Mouse (Mus musculus): ENCODE results near the gene Fbxl8. TPM values are rescaled to one million over a fixed set of nuclear protein-coding genes. Genes with fewer than 3 reads are reported as not detected.

Fbxl8 gene
- polyA plus RNA-seq (2015; fragmentation: Illumina TruSeq; extraction: RNeasy Lipid Tissue Mini Kit (QIAGEN cat#74804); ENCODE audit: low read depth, low replicate concordance), result 0.62 TPM

DNA sequence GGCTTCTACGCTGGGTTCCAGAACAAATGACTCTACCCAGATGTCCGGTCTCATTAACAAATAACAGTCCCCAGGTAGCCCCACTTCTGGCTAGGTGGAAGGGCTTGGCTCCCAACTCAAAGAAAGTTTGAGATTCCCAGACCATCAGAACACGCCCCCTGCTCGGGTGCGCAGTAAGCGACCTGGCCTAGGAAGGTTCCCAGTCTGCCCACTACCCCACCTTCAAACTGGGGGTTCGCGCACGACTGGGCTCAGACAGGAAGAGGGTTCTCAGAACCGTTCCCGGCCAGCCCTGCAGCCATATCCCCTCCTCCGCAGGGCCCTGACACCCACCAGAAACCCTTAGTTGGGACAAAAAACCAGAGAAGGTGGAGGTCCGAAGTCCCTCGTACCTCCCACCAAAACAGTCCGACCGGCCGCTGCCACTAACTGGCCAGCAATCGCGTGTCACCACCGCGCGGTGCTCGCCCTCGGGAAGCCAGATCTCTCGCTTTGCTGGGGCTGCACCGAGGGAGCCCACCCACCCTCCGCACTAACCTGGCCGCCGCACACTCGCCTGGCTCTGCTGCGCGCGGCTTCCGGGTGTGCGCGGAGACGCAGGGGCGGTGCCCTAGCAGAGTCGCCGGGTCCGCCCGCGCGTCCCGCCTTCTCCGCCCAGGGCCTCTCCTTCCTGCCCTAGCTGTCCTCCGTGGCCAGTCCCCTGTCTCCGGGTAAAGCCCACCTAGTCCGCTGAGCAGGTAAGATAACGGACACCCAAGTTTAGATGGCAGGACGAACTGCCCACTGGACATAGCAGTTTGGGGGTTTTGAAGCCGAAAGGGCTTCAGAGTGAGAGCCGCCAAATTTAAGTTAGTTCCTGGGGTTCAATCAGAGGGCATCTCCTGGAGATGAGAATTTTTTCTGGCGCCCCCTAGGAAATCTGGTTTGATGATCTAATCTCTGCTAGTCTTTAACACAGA lies at the start of gene Fbxl8, which contains the start of gene Tradd:
Gene Fbxl8 (plus strand): TSS at position 625 of the 959 bp plus-strand sequence.
Gene Tradd (minus strand): TSS at position 586 of the 959 bp plus-strand sequence.

DNA sequence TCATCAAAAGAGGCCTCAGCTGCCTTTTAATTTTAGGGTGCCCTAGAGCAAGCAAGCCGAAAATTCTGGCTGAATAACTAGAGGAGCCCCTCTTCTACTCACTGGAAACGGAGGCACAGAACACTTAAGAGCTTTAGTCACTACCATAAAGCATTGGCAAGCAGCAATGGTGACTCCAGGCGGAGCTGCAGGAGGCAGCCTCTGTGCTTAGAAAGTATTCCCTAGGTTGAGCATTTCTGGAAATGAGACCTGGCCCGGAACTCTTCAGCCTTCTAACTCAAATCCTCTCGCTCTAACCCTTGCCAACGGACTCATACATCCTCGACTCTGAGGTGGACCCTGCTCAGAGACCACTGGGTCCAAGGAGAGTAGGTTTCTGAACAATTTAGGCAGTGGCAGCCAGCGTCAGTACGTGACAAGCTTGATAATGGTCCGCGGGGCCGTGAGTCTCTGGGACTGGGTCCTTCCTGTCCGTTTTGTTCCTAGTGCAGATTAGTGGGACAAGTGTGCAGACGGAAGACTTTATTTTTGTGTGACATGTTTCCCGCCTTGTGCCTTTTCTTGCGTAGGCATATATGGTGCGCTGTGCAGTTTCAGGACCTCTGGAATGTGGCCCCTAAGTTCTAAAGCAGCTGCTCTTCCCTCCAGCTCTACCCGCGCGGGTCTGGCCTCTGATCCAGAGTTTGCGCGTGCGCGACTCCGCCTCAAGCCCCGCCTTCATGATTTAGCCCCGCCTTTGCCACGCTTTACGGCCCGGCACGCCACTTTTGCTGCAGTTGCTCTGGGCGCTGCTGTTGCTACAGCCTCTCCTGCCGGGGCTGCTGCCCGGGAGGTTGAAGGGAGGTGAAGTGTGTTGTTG lies 39.8 kb upstream of the Fbxl8 start, which contains the start of gene D230025D16Rik:
Gene D230025D16Rik (plus strand): TSS at position 733 of the 859 bp plus-strand sequence.

DNA sequence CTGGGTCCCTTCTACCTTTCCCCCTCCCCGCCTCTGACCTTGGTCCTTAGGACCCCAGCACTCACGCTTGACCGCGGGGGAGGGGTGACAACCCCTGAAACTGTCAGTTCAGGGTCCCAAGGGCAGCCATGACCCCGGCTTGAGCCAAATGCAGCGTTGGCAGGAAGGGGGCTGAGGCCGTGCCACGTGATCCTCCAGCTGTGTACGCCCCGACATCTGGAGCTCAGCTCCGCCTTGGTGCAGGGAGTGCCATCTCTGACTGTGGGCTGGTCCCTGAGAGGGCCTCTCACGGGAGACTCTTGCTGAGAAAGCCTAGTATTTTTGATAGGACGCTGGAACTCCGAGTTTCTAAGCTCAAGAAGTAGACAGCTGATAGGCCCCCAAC lies 9.5 kb upstream of the Fbxl8 start, which contains the start of gene B3gnt9:
Gene B3gnt9 (minus strand): TSS at position 188 of the 385 bp plus-strand sequence.

DNA sequence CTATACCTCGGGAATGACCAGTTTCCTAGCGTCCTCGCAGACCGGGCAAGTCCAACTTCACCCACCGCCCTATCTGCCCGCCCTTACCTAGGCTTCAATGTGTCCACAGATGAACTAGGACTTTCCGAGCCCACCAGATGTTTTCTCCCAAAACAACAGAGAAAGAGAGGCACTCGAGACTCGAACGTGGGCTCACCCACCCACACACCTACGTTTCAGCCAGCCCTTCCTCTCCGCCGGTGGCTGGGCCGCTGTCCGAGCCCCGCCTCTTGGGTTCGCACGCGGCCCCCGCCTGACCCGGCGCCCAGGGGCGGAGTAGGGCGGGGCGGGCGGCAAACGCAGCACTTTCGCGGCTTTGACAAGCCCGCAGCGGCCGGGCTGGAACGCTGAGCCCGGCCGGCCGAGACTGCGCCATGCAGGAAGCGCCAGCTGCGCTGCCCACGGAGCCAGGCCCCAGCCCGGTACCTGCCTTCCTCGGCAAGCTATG lies 5.1 kb downstream of the Fbxl8 start, which contains the start of gene Hsf4:
Gene Hsf4 (plus strand): TSS at position 341 of the 487 bp plus-strand sequence.

DNA sequence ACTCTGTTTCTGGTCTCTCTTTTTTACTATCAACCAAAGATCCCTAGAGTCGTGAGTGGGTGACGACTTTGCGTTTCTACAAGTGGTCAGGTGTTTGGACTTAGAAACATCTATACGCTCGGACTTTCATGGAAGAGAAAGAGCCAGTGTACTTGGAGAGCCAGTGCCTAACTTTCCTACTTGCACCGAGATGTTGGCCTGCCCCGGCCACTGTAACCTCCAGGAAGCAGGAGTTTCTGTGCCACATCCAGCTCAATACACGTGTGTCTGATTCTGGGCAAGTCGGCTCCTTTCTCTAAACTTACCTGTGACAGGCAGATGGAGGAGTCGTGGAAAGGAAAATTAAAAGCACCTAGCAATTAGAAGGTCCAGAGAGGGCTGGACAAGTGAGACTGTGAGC lies 11.4 kb downstream of the Fbxl8 start, which contains the start of gene Nol3:
Gene Nol3 (plus strand): TSS at position 301 of the 400 bp plus-strand sequence.

DNA sequence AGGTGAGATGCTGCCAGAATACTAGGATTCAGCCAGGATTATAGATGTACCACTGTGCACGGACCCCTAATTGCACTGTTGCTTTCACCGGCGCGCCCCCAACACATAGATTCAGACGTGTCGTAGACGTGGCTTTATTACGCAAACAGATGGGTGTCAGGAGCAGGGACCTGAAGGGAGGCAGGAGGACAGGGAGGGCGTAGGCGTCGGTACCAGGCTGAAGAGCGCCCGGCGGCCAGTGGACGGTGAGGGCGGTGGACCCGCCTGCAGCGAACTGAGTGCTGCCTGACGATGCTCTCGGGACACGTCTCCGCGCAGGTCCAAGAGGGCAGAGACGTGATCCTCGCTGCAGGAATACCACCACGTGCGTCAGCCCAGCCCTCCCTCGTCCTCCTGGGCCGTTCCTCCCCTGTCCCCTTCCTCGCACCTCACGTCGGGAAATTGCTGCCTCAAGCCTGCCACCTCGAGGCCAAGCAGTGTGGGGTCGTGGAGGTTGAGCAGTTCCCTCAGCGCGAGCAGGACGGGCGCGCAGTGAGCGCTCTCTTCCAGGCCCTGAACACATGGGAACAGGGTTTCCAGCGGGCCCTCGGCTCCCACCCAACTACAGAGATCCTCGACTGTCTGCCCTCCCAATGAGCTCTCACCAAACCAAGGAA lies 25.5 kb downstream of the Fbxl8 start, which contains the start of gene 4931428F04Rik:
Gene 4931428F04Rik (minus strand): TSS at position 60 of the 656 bp plus-strand sequence.

DNA sequence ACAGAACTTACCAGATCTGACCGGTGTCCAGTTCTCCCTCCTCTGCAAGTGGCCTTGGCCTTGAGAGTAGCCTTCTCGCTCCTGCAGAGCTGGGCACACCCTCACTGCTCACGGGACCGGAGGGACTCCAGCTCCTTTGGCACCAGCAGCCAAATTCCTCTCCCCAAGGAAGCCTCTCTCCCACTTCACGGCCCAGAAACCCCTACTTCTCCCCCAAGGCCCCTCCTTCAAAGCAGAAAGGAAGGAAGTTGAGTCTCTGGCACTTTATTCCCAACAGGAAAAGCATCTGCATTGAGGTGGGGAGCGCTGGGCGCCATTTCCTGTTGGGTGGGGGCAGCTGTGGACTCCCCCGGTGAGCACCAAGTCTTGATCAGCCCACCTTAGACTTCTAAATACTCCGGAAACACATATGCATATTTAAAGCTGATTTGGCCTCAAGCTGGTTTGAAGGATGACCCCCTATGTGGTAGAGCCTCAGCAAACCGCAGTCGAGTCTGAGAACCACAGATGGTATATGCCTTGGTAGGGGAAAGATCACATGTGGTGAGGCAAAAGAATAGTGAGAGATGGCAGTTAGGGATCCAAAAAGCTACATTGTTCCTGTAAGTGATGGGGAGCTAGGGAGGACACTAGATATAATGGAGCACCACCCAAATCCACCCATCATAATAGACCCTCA lies 31.6 kb downstream of the Fbxl8 start, which contains the start of gene Exoc3l:
Gene Exoc3l (minus strand): TSS at position 207 of the 679 bp plus-strand sequence.

DNA sequence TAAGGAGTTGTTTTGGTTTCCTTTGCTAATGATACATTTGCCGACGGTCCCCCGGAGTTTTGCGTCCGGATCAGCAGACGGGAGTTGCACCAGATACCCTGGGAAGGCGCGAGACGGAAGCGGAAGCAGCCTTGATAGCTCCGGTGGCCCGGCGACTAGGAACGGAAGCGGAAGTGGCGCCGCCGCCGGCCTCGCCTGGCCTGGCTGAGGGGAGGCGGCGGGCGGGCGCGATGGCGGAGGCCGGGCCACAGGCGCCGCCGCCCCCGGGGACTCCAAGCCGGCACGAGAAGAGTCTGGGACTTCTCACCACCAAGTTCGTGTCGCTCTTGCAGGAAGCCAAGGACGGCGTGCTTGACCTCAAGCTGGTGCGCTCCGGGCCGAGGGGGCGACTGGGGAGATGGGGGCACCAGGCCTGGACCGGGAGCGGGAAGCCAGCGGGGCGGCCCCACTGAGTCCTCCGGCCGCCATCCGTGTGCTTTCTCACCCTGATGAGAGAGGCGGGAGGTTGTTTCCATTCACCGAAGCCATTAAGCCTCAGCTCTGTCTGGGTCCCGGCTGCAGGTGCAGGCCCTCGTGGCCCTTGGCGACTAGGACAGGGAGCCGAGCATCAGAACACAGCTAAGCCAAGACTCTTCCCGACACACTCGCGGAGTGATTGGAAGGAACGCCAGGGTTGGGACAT lies 33.2 kb downstream of the Fbxl8 start, which contains the start of gene E2f4:
Gene E2f4 (plus strand): TSS at position 153 of the 682 bp plus-strand sequence.

DNA sequence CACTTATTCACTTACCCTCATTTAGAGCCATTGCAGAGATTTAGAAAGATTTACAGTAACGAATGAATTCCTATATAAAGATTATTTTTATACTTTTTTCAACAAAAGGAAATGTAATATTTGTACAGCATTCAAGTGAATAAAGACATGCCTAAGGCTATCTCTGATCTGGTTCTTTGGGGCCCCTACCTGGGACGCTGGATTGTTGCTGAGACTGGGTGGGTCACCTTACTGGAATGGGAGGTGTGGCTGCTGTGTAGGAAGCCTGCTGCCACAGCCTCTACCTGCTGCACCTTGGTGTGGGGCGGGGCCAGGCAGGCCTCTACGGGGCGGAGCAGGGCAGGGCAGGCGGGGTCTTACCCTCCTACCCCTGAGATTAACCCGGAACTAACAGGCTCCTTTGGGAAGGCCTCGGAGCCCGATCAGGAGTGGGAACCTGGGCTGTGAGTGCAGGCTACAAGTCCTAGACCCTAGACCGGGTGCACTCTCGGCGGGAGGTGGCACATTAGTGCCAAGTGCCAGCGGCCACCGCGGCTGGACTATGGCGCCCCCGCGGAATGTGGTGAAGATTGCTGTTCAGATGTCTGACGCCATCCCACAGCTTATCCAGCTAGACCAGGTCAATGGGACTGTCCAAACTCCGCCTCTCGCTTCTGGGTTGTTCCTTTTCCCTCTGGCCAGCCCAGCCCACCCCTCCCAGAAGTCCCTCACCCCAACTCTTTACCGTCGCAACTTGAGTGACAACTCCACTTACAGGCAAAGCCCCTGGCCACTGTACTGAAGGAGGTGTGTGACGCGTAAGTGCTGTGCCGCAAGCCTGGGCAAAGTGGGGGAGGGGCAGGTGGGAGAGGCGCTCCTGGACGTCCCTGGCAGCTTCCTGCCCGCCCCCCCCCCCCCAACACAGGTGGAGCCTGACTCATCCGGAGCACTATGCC lies 41.0 kb downstream of the Fbxl8 start, which contains the start of gene Elmo3:
Gene Elmo3 (plus strand): TSS at position 391 of the 935 bp plus-strand sequence.

Other genes starting within 250 kb of the Fbxl8 start
- 0.52 TPM for gene Ces3a, start 216.0 kb upstream of the Fbxl8 start, polyA plus RNA-seq (2015; fragmentation: Illumina TruSeq; extraction: RNeasy Lipid Tissue Mini Kit (QIAGEN cat#74804); ENCODE audit: low read depth, low replicate concordance)
- not detected for gene Ces3b, start 180.9 kb upstream of the Fbxl8 start, polyA plus RNA-seq (2015; fragmentation: Illumina TruSeq; extraction: RNeasy Lipid Tissue Mini Kit (QIAGEN cat#74804); ENCODE audit: low read depth, low replicate concordance)
- gene Ces4a, start 132.8 kb upstream of the Fbxl8 start, polyA plus RNA-seq (2015; fragmentation: Illumina TruSeq; extraction: RNeasy Lipid Tissue Mini Kit (QIAGEN cat#74804); ENCODE audit: low read depth, low replicate concordance), result not detected
- 23.1 TPM for gene Cbfb, start 94.0 kb upstream of the Fbxl8 start, polyA plus RNA-seq (2015; fragmentation: Illumina TruSeq; extraction: RNeasy Lipid Tissue Mini Kit (QIAGEN cat#74804); ENCODE audit: low read depth, low replicate concordance)
- 30.8 TPM for gene D230025D16Rik, start 39.5 kb upstream of the Fbxl8 start, polyA plus RNA-seq (2015; fragmentation: Illumina TruSeq; extraction: RNeasy Lipid Tissue Mini Kit (QIAGEN cat#74804); ENCODE audit: low read depth, low replicate concordance)
- gene B3gnt9, start 9.5 kb upstream of the Fbxl8 start, polyA plus RNA-seq (2015; fragmentation: Illumina TruSeq; extraction: RNeasy Lipid Tissue Mini Kit (QIAGEN cat#74804); ENCODE audit: low read depth, low replicate concordance), result 4.0 TPM
- 11.9 TPM for gene Tradd, start within 50 bp of the Fbxl8 start, polyA plus RNA-seq (2015; fragmentation: Illumina TruSeq; extraction: RNeasy Lipid Tissue Mini Kit (QIAGEN cat#74804); ENCODE audit: low read depth, low replicate concordance)
- gene Hsf4, start 5.2 kb downstream of the Fbxl8 start, polyA plus RNA-seq (2015; fragmentation: Illumina TruSeq; extraction: RNeasy Lipid Tissue Mini Kit (QIAGEN cat#74804); ENCODE audit: low read depth, low replicate concordance), result 18.8 TPM
- gene Nol3, start 11.5 kb downstream of the Fbxl8 start, polyA plus RNA-seq (2015; fragmentation: Illumina TruSeq; extraction: RNeasy Lipid Tissue Mini Kit (QIAGEN cat#74804); ENCODE audit: low read depth, low replicate concordance), result 13.3 TPM
- gene 4931428F04Rik, start 25.2 kb downstream of the Fbxl8 start, polyA plus RNA-seq (2015; fragmentation: Illumina TruSeq; extraction: RNeasy Lipid Tissue Mini Kit (QIAGEN cat#74804); ENCODE audit: low read depth, low replicate concordance), result 18.4 TPM
- 1.3 TPM for gene Exoc3l, start 31.5 kb downstream of the Fbxl8 start, polyA plus RNA-seq (2015; fragmentation: Illumina TruSeq; extraction: RNeasy Lipid Tissue Mini Kit (QIAGEN cat#74804); ENCODE audit: low read depth, low replicate concordance)
- gene E2f4, start 33.0 kb downstream of the Fbxl8 start, polyA plus RNA-seq (2015; fragmentation: Illumina TruSeq; extraction: RNeasy Lipid Tissue Mini Kit (QIAGEN cat#74804); ENCODE audit: low read depth, low replicate concordance), result 30.4 TPM
- 2.6 TPM for gene Elmo3, start 41.0 kb downstream of the Fbxl8 start, polyA plus RNA-seq (2015; fragmentation: Illumina TruSeq; extraction: RNeasy Lipid Tissue Mini Kit (QIAGEN cat#74804); ENCODE audit: low read depth, low replicate concordance)
- gene Lrrc29, start 61.6 kb downstream of the Fbxl8 start, polyA plus RNA-seq (2015; fragmentation: Illumina TruSeq; extraction: RNeasy Lipid Tissue Mini Kit (QIAGEN cat#74804); ENCODE audit: low read depth, low replicate concordance), result 1.5 TPM
- 88.0 TPM for gene Tmem208, start 61.7 kb downstream of the Fbxl8 start, polyA plus RNA-seq (2015; fragmentation: Illumina TruSeq; extraction: RNeasy Lipid Tissue Mini Kit (QIAGEN cat#74804); ENCODE audit: low read depth, low replicate concordance)
- 2.8 TPM for gene Fhod1, start 83.3 kb downstream of the Fbxl8 start, polyA plus RNA-seq (2015; fragmentation: Illumina TruSeq; extraction: RNeasy Lipid Tissue Mini Kit (QIAGEN cat#74804); ENCODE audit: low read depth, low replicate concordance)
- 24.9 TPM for gene Slc9a5, start 84.2 kb downstream of the Fbxl8 start, polyA plus RNA-seq (2015; fragmentation: Illumina TruSeq; extraction: RNeasy Lipid Tissue Mini Kit (QIAGEN cat#74804); ENCODE audit: low read depth, low replicate concordance)
- gene Plekhg4, start 108.6 kb downstream of the Fbxl8 start, polyA plus RNA-seq (2015; fragmentation: Illumina TruSeq; extraction: RNeasy Lipid Tissue Mini Kit (QIAGEN cat#74804); ENCODE audit: low read depth, low replicate concordance), result 2.6 TPM
- gene Kctd19, start 148.9 kb downstream of the Fbxl8 start, polyA plus RNA-seq (2015; fragmentation: Illumina TruSeq; extraction: RNeasy Lipid Tissue Mini Kit (QIAGEN cat#74804); ENCODE audit: low read depth, low replicate concordance), result not detected
- 1.2 TPM for gene Lrrc36, start 148.9 kb downstream of the Fbxl8 start, polyA plus RNA-seq (2015; fragmentation: Illumina TruSeq; extraction: RNeasy Lipid Tissue Mini Kit (QIAGEN cat#74804); ENCODE audit: low read depth, low replicate concordance)
- gene Tppp3, start 206.9 kb downstream of the Fbxl8 start, polyA plus RNA-seq (2015; fragmentation: Illumina TruSeq; extraction: RNeasy Lipid Tissue Mini Kit (QIAGEN cat#74804); ENCODE audit: low read depth, low replicate concordance), result 110 TPM
- gene Zdhhc1, start 232.3 kb downstream of the Fbxl8 start, polyA plus RNA-seq (2015; fragmentation: Illumina TruSeq; extraction: RNeasy Lipid Tissue Mini Kit (QIAGEN cat#74804); ENCODE audit: low read depth, low replicate concordance), result 33.3 TPM